Mouse (Mus musculus): ENCODE data around the gene Oas1f.

DNA sequence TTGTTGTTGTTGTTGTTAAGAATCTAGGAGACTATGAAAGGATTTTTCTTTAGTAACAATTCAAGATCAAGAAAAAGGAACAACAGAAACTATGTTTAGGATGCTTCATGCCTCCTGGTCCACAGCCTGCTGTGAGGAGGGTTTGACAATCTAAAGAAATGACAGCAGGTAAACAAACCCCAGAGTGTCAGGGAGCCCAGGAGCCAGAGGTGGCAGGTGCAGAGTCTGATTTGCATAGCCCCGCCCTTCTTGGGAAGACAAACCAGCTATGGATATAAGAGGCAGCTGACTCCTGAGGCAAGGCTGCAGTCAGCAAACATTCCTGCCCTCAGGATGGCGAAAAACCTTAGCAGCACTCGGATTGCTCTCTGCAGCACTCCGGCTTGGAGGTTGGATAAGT, 14.0 kb downstream of the Oas1f start, which contains the start of gene Oas1h:
- TF ChIP-seq CTCF (IDR thresholded peaks at IDR 0.05; ENCODE audit: control insufficient read depth, insufficient read depth, insufficient read length) (no peak), USF1 (IDR thresholded peaks at IDR 0.05; ENCODE audit: low read depth) (no peak), MAX (IDR thresholded peaks at IDR 0.05) (no peak)
